ENCODE assay signal across 25 mouse cellular contexts in the genomic region with DNA sequence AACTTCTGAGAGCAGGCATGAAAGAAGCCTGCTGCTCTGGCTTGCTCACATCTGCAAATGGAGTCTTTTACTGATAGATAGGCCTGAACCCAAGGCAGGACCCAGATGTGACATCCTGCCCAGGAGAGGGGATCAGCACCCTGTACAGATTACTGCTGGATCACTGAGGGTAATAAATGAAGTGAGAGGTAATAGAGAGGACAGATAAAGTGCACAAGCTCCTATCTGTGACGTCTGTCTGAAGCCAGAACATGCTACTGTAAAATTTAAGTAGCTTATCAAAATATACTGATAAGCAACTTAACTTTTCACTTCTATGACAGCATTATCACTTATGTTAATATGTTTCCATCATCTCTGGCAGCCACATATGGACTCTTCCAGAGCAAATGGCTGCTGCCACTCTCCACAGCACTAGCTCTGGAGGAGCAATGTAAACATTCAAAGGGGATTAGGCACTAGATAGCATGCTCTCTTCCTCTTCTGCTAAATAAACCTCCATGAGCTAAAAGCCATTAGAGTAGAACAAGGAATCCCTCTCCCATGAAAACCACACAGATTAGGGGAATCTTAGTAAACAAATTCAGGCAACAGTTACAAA.
DNase-seq lines count a peak whose midpoint lies in the region; ATAC-seq lines count a peak whose summit lies in the region.
"Had no signal": no experiment of that assay in that cellular context is flagged by ENCODE, and none has a peak within 500 bp of the region (broad histone marks: within the 10 kb centered on the region; RNA-seq: fewer than 3 reads in every experiment).

No protein-coding gene starts in this region.

- H3K9ac ChIP-seq in heart, embryonic 11.5 days (ENCODE audit: low read depth, low read length), result no peak overlapping the region
- no peak overlapping the region for H3K9ac ChIP-seq in midbrain, embryonic 15.5 days
- no peak overlapping the region for H3K9ac ChIP-seq in liver, embryonic 15.5 days
- no peak overlapping the region for H3K9ac ChIP-seq in hindbrain, embryonic 16.5 days (ENCODE audit: low read depth, low read length)
- H3K9ac ChIP-seq: heart, embryonic 13.5 days; hindbrain, embryonic 13.5 days; liver, embryonic 14.5 days; neural tube, embryonic 15.5 days had no signal

- H3K9me3 ChIP-seq in heart, embryonic 11.5 days (replicated peaks; ENCODE audit: control insufficient read depth, low read length), result no peaks in the 10 kb centered on the region
- H3K9me3 ChIP-seq in midbrain, embryonic 10.5 days (replicated peaks), result no peaks in the 10 kb centered on the region
- no peaks in the 10 kb centered on the region for H3K9me3 ChIP-seq in midbrain, embryonic 15.5 days
- no peaks in the 10 kb centered on the region for H3K9me3 ChIP-seq in liver, embryonic 15.5 days (replicated peaks)
- no peaks in the 10 kb centered on the region for H3K9me3 ChIP-seq in hindbrain, embryonic 16.5 days (ENCODE audit: control insufficient read depth, low read length)
- H3K9me3 ChIP-seq: G1E; heart, embryonic 13.5 days; hindbrain, embryonic 13.5 days; neural tube, embryonic 15.5 days had no signal

- 8% methylated on average over 1 of the region's 1 CpGs for WGBS in heart, embryonic 11.5 days (ENCODE audit: insufficient replicate concordance)
- WGBS in midbrain, embryonic 10.5 days, result 66% methylated on average over 1 of the region's 1 CpGs
- WGBS in midbrain, embryonic 15.5 days, result 44% methylated on average over 1 of the region's 1 CpGs
- 14% methylated on average over 1 of the region's 1 CpGs for WGBS in liver, embryonic 15.5 days (ENCODE audit: insufficient replicate concordance)
- WGBS in hindbrain, embryonic 16.5 days, result 82% methylated on average over 1 of the region's 1 CpGs

- no peak overlapping the region for H3K4me2 ChIP-seq in heart, embryonic 11.5 days
- no peak overlapping the region for H3K4me2 ChIP-seq in midbrain, embryonic 15.5 days
- H3K4me2 ChIP-seq in liver, embryonic 15.5 days, result no peak overlapping the region
- no peak overlapping the region for H3K4me2 ChIP-seq in hindbrain, embryonic 16.5 days (ENCODE audit: low read length)
- H3K4me2 ChIP-seq: heart, embryonic 13.5 days; hindbrain, embryonic 13.5 days; neural tube, embryonic 15.5 days had no signal

- H3K4me1 ChIP-seq in heart, embryonic 11.5 days (ENCODE audit: control insufficient read depth, insufficient read depth, low read length), result peaks cover 13% of the 10 kb centered on the region
- H3K4me1 ChIP-seq in midbrain, embryonic 10.5 days, result peaks cover 29% of the 10 kb centered on the region
- H3K4me1 ChIP-seq in midbrain, embryonic 15.5 days, result peaks cover 6% of the 10 kb centered on the region; the same call in 1 of the 2 replicates
- peaks cover 19% of the 10 kb centered on the region; the same call in 1 of the 2 replicates for H3K4me1 ChIP-seq in liver, embryonic 15.5 days (replicated peaks)
- H3K4me1 ChIP-seq in hindbrain, embryonic 16.5 days (ENCODE audit: control insufficient read depth, insufficient read depth, low read depth, low read length), result no peaks in the 10 kb centered on the region
- H3K4me1 ChIP-seq: neural tube, embryonic 15.5 days had no signal

- H3K4me3 ChIP-seq in heart, embryonic 11.5 days (ENCODE audit: low read depth, low read length), result no peak overlapping the region
- no peak overlapping the region for H3K4me3 ChIP-seq in midbrain, embryonic 10.5 days
- H3K4me3 ChIP-seq in midbrain, embryonic 15.5 days, result no peak overlapping the region
- no peak overlapping the region for H3K4me3 ChIP-seq in liver, embryonic 15.5 days (replicated peaks)
- H3K4me3 ChIP-seq in hindbrain, embryonic 16.5 days (ENCODE audit: low read length), result no peak overlapping the region
- H3K4me3 ChIP-seq: heart, embryonic 13.5 days; hindbrain, embryonic 13.5 days; layer of hippocampus, adult 2 months; neural tube, embryonic 15.5 days had no signal

- H3K36me3 ChIP-seq in heart, embryonic 11.5 days (ENCODE audit: control insufficient read depth, insufficient read depth, low read length), result no peaks in the 10 kb centered on the region
- no peaks in the 10 kb centered on the region for H3K36me3 ChIP-seq in midbrain, embryonic 10.5 days
- no peaks in the 10 kb centered on the region for H3K36me3 ChIP-seq in midbrain, embryonic 15.5 days (replicated peaks)
- no peaks in the 10 kb centered on the region for H3K36me3 ChIP-seq in liver, embryonic 15.5 days (replicated peaks)
- H3K36me3 ChIP-seq in hindbrain, embryonic 16.5 days (ENCODE audit: control insufficient read depth, insufficient read depth, low read length), result no peaks in the 10 kb centered on the region
- H3K36me3 ChIP-seq: hindbrain, embryonic 13.5 days; neural tube, embryonic 15.5 days had no signal

- no peak for DNase-seq in heart, postnatal 4 days
- DNase-seq in midbrain, embryonic 10.5 days (ENCODE audit: low spot score), result no peak
- DNase-seq: adrenal gland, adult 8-10 months; B cell, adult 2 months; cerebellum, adult 2 months; cerebellum, postnatal 25 days; embryo, embryonic 11 days; kidney, postnatal 25 days; lung, postnatal 14 days; right cerebral cortex, adult 18-20 months; right cerebral cortex, postnatal 4 days had no signal

- no peak overlapping the region for H3K27ac ChIP-seq in heart, embryonic 11.5 days (ENCODE audit: low read depth, low read length)
- 0 out of 2 replicates have a peak overlapping the region, but pooled peaks have one; percentile 6 for H3K27ac ChIP-seq in midbrain, embryonic 10.5 days (replicated peaks)
- H3K27ac ChIP-seq in midbrain, embryonic 15.5 days, result no peak overlapping the region
- H3K27ac ChIP-seq in liver, embryonic 15.5 days (replicated peaks), result no peak overlapping the region
- no peak overlapping the region for H3K27ac ChIP-seq in hindbrain, embryonic 16.5 days (ENCODE audit: low read depth, low read length)
- H3K27ac ChIP-seq: heart, embryonic 13.5 days; hindbrain, embryonic 13.5 days; layer of hippocampus, adult 2 months; liver, embryonic 14.5 days; neural tube, embryonic 15.5 days had no signal

- ATAC-seq in heart, embryonic 11.5 days (replicated peaks; ENCODE audit: insufficient number of reproducible peaks, low FRiP score, low TSS enrichment), result peak; percentile 46; the same call in 1 of the 2 replicates
- ATAC-seq in midbrain, embryonic 15.5 days (replicated peaks), result no peak
- ATAC-seq in liver, embryonic 15.5 days (ENCODE audit: insufficient read depth), result peak; percentile 40; the same call in 1 of the 2 replicates
- ATAC-seq in erythroblast, adult 5-6 weeks (replicated peaks; ENCODE audit: low FRiP score, poor library complexity, severe bottlenecking), result no peak
- no peak for ATAC-seq in hindbrain, embryonic 16.5 days
- ATAC-seq: forebrain, embryonic 16.5 days; inflammation-experienced regulatory T-cells, adult 6 months had no signal

- H3K27me3 ChIP-seq in heart, embryonic 11.5 days (ENCODE audit: control insufficient read depth, insufficient read depth, low read length), result no peaks in the 10 kb centered on the region
- H3K27me3 ChIP-seq in midbrain, embryonic 10.5 days (ENCODE audit: low read depth, poor library complexity, severe bottlenecking), result no peaks in the 10 kb centered on the region
- H3K27me3 ChIP-seq in midbrain, embryonic 15.5 days (replicated peaks), result no peaks in the 10 kb centered on the region
- no peaks in the 10 kb centered on the region for H3K27me3 ChIP-seq in liver, embryonic 15.5 days
- no peaks in the 10 kb centered on the region for H3K27me3 ChIP-seq in hindbrain, embryonic 16.5 days (replicated peaks; ENCODE audit: control insufficient read depth, insufficient read depth, low read length)
- H3K27me3 ChIP-seq: CH12.LX; heart, embryonic 13.5 days; hindbrain, embryonic 13.5 days; neural tube, embryonic 15.5 days had no signal

Comparison
In these comparisons a context has a peak if more than half of its experiments do, and no peak if none do; other contexts are left out.
1. ATAC-seq: peak in heart, embryonic 11.5 days (single experiment) and liver, embryonic 15.5 days (single experiment); none in midbrain, embryonic 15.5 days (single experiment), erythroblast, adult 5-6 weeks (single experiment) and hindbrain, embryonic 16.5 days (single experiment).